Mouse (Mus musculus): ENCODE data around the gene Nlrc5.
A peak's percentile ranks its signal among the peaks of the same experiment; 100 is the strongest.

Nlrc5 gene

GRCm38 (mm10) chr8:94532000-94532399 lies 97.8 kb downstream of the Nlrc5 start:
- DNase-seq: no peak

GRCm38 (mm10) chr8:94532525-94532872 lies 98.3 kb downstream of the Nlrc5 start:
- DNase-seq: no peak

- peak; percentile 40 to 53 for DNase-seq
Measured at GRCm38 (mm10) chr8:94532873-94533671, 98.9 kb downstream of the Nlrc5 start, which contains the start of gene Cpne2. Gene Cpne2, plus strand, starts transcription at chr8:94532990.

GRCm38 (mm10) chr8:94534612-94535011 lies 100.5 kb downstream of the Nlrc5 start:
- DNase-seq: no peak

GRCm38 (mm10) chr8:94535631-94536030 lies 101.5 kb downstream of the Nlrc5 start:
- no peak for DNase-seq

GRCm38 (mm10) chr8:94537456-94537855 lies 103.3 kb downstream of the Nlrc5 start:
- DNase-seq: no peak

- no peak for DNase-seq
Measured at GRCm38 (mm10) chr8:94540025-94540424, 105.9 kb downstream of the Nlrc5 start.

- DNase-seq: peak; percentile 12 to 21
Measured at GRCm38 (mm10) chr8:94540889-94541795, 107.0 kb downstream of the Nlrc5 start.

DNA sequence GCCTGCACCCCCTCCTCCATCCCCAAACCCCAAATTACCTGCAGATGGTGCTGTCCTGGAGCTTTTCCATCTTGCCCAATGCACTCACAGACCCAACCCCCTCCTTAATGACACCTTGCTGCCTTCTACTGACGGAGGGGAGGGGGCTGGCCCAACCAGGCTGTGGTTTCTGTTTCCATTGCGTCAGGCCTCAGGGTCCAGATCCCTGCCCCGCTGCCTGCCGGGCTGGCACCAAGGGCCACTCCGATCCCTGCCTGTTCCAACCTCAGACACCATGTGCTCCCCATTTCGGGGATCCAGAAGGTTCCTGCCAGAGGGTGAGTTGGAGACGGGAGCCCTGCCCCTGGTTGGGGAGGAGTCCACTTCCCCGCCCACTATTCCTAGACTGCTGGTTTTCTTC lies 109.8 kb downstream of the Nlrc5 start:
- DNase-seq: no peak

- DNase-seq: no peak
Measured at GRCm38 (mm10) chr8:94549041-94549440, 114.9 kb downstream of the Nlrc5 start.

DNA sequence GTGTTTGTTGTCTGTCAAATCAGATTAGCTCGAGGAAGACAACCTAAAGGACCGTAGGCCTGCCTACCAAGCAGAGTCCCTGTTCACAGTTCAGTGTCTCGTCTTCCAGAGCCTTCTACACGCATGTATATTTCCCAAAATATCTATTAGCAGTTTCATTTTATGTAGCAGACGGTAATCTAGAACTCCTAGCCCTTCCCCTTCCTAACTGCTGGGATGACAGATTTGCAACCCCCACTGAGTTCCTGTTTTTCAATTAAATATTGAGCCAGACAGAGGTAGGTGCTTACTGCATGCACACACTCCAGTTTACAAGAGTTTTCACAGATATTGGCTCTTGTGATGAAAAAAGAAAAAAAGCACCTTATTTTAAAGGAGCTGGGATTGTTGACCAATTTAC lies 115.3 kb downstream of the Nlrc5 start:
- DNase-seq: no peak

GRCm38 (mm10) chr8:94549998-94550397 lies 115.8 kb downstream of the Nlrc5 start:
- no peak for DNase-seq

DNA sequence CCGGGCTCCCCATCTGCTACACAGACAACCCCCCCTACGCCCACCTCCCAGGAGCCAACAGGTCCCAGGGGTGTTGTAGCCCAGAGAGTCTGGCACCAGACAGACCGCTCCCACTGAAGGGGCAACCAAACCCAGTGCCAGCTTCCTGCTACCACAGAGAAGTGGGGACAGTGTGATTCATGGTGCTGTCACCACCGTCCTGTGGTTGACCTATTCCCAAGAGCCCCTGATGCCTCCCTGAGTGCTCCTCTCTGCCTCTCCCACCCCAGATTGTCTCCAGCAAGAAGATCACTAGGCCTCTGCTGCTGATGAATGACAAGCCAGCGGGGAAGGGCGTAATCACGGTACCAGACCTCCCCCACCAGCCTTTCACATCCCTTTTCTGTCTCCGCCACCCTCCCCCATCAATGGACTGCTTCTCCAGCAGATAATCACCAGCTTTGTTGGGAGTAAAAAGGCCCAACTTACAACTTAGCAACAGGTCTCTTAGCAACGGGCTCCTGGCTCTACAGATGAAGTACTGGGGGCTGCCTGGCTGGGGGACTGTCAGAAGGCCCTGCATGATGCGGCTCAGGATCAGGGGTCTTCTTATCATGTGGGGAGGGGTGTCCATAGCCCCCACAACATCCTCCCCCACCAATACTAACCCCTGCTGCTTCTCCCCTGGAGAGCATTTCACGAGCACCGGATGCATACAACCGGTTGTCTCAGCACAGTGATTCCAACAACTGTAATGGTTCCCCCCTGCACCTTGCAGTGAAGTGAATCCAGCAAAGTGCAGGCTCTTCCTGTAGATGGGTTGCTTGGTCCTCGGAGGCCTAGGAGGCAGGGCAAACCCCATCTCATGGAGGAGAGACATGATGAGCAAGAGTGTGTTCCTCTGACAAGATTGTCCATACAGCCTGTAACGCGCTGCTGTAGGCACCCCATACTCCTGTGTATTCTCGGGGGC lies 117.6 kb downstream of the Nlrc5 start:
- peak; percentile 56 to 62 for DNase-seq

DNA sequence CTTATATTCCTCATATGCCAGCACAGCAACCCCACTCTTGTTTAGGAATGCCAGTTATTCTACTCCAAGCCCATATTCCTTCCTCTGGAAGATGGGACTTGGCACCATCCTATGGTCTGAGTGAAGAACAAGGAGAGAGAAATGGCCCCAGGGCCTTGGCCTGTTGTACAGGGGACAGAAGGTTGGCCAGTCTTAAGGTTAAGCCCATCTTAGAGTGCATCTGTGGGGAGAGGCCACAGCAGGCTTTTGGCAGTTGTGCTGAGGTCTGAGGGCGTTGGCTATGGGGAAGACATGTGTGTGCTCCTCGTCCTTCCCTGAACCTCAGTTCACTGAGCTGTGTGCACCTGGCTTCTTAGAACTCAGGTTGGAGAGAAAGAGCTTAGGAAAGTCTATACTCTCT lies 118.5 kb downstream of the Nlrc5 start:
- DNase-seq: no peak

DNA sequence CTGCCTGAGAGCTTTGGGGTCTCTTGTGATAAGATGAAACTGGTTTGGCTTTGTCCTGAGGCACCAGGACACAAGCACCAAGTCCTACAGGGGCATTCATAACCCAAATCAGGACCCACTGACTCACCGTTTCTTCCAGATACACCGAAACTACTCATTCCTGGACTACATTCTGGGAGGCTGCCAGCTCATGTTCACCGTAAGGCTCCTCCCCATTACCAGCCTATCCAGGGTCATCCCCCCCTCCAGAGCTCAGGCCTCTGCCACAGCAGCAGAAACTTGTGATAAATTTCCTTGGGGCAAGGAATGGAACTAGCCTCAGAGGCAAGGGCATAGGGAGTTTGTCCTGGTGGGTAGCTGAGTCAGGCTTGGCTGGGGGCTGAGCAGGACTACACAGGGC lies 123.1 kb downstream of the Nlrc5 start:
- no peak for DNase-seq

DNA sequence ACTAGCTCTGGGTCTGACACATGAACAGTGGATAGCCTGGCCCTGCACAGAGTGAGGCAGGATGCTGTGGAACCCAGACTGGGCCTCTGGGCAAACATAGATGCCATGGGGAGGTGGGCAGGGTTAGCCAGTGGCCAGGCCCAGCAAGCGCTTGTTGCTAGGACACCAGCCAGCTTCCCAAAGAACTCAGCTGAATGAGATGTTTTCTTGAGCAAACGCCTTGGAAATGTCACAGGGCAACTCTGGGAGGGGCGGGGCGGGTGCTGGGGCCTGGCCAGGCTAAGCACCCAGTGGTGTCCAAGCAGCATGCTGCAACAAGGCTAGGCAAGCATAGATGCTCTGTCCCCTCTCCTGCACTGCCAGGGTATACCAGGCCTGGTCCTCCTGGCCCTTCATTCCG lies 127.1 kb downstream of the Nlrc5 start:
- no peak for DNase-seq

GRCm38 (mm10) chr8:94564421-94564820 lies 130.3 kb downstream of the Nlrc5 start:
- no peak for DNase-seq

DNA sequence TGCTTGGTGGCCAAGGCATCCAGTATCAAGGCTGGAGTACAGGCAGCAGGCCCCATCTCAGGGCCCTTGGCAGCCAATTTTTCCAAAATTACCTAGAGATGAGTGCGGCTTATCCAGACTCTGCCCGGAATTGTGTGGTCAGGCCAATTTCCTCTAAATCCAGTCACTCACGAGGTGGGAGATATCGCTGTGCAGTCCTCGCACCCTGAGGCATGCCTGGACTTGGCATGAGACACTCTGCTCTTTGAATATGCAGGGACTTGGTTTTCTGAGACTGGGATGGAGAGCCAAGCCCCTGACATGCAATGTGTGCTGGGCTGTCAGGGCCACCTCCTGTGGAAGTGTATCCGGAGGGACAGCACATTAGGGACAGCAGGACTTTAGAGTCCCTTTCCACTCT lies 131.9 kb downstream of the Nlrc5 start:
- DNase-seq: no peak

- DNase-seq: no peak
Measured at GRCm38 (mm10) chr8:94566446-94567158, 132.4 kb downstream of the Nlrc5 start.

DNA sequence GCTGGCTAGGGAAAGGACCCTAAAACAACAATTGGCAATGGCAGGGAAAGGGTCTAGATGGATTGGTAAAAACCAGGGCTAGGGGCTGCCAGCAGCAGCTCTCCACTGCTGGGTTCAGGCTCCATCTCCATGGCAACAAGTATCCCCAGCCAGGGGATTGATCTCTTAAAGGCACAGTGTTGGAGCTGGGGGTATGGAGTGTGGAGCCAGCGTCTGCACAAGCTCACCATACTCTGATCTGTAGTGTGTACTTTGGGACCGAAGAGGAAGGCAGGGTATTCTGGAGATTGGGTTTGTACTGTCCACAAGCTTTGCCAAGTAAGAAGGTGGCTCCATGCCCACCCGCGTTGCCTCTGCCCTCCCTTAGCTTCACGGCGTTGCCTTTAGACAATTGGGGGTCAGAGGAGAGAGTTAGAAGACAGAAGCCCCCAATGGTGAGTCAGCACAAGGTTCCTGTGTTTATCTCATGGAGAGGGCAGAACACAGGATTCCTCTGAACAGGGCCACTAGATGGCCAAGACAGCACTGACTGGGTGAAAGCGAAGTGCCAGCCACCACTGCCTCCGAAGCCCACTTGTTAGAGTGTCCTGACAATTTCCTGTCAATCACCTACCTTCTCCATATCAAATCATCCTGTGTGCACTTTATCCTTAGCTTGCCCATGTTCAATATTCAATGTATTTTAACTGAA lies 133.1 kb downstream of the Nlrc5 start:
- no peak for DNase-seq

DNA sequence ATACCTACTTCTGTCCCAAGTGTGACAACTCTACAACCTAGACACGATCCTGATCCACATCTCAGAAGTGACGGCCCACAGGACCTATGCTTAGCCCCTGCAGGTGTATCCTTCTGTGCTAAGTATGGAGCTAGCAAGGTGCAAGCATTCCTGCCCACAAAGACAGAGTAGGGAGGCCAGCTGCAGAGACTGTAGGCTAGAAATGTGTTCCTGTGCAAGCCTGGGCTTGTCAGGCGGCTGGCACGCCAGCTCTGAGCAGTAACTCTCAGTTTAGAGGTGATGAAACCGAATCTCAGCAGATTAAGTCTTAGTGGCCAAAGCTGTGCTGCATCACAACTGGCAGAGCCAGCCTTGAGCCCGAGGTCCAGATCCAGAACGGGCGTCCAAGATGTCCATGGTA lies 133.9 kb downstream of the Nlrc5 start:
- DNase-seq: no peak

DNA sequence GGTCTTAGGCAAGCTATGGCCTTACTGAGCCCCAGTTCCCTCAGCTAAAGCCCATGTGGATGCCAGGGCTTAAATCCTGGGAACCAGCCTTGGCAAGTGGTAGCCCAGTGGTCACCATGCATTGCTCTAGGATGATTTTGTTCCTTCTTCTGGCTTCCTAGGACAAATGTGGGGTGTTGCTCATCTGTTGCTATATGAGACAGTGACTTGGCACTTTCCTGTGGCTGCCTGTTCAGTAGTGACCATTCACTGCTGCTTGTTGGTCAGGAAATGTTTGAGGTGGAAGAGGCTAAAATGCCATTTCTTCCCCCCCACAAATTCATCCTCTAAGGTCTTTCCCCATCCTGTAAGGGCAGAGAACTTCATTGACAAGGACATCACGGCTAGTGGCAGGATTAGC lies 135.3 kb downstream of the Nlrc5 start:
- DNase-seq: no peak
